Mouse (Mus musculus) liver, embryonic 14.5 days (tissue): ENCODE measurements around the gene Ankrd6.

Experiments
- CTCF ChIP-seq: IDR thresholded peaks from 2 replicates; pipeline ENCODE4 v1.5.1; 2016; ENCODE audit warnings: antibody characterized with exemption, low read depth, control low read depth
- EP300 ChIP-seq: IDR thresholded peaks from 2 replicates; pipeline ENCODE4 v1.6.1; 2016; ENCODE audit warnings: antibody characterized with exemption, low read depth

DNA sequence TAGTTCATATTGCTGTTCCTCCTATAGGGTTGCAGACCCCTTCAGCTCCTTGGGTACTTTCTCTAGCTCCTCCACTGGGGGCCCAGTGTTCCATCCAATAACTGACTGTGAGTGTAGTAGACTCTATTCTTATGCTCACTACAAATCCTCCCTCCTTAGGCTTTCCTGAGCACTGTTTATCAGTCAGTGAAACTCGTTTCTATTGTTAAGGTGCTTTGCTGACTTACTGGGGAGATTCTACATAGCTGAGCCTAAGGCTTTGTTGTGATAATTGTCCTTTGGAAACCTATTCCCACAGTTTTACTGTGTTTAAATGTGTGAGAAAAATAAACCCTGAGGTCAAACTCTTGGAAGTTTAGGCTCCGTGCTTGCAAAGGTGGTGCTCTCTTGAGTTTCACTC, 5.8 kb upstream of the Ankrd6 start:
- TF ChIP-seq CTCF (no peak), EP300 (no peak)
